Mouse (Mus musculus) bone marrow, adult 2 months (tissue): ENCODE results near the gene Wwc2.
A peak's percentile ranks its signal among the peaks of the same experiment; 100 is the strongest.

Experiments used
- CTCF ChIP-seq: fragments of 200-500 bp; IDR thresholded peaks from 2 replicates; pipeline ENCODE4 v1.5.1; 2011; ENCODE audit warnings: low read length, control low read depth; ENCODE audit not compliant: control insufficient read depth, insufficient read depth
- POLR2A ChIP-seq: fragments of 200-500 bp; IDR thresholded peaks from 2 replicates; pipeline ENCODE4 v1.6.1; 2011; ENCODE audit warnings: low read depth, mild to moderate bottlenecking, control low read depth, low read length, borderline replicate concordance; ENCODE audit not compliant: control insufficient read depth

- TF ChIP-seq POLR2A (no peak), CTCF (peak; percentile 59)
These were observed 47.7 kb downstream of the Wwc2 start for GRCm38 (mm10) chr8:47943049-47943448.
